28 mouse cellular contexts compared by ENCODE assay signal in the genomic region with DNA sequence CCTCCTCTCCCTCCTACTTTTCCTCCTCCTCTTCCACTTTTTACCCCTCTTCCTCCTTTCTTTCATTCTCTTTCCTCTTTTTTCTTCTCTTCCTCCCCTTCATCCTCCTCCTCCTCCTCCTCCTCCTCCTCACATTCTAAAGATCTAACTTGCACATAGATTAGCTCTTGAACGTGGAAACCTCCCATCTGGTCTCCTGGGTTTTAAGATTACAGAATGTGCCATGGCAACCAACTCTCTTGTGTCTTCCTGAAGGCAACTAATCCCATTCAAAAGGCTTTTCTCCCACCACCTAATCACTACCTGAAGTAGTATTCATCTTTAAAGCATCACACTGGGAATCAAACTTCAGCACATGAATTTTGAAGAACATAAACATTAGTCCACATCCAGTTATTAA.
A peak's percentile ranks its signal among the peaks of the same experiment; 100 is the strongest.
DNase-seq lines count a peak whose midpoint lies in the region; ATAC-seq and TF ChIP-seq lines count a peak whose summit lies in the region.
"Had no signal": no experiment of that assay in that cellular context is flagged by ENCODE, and none has a peak within 500 bp of the region (broad histone marks: within the 10 kb centered on the region; RNA-seq: fewer than 3 reads in every experiment).

No protein-coding gene starts in this region.

- no peaks in the 10 kb centered on the region for H3K9me3 ChIP-seq in midbrain, embryonic 11.5 days (ENCODE audit: control insufficient read depth, low read length)
- H3K9me3 ChIP-seq in midbrain, embryonic 10.5 days (replicated peaks): no peaks in the 10 kb centered on the region
- H3K9me3 ChIP-seq in liver, embryonic 15.5 days (replicated peaks): no peaks in the 10 kb centered on the region
- H3K9me3 ChIP-seq: embryonic facial prominence, embryonic 10.5 days; embryonic facial prominence, embryonic 13.5 days; heart, embryonic 12.5 days; heart, embryonic 15.5 days; hindbrain, embryonic 10.5 days; hindbrain, embryonic 13.5 days had no signal

- no peak for TF ChIP-seq CTCF in olfactory bulb, adult 2 months (IDR thresholded peaks at IDR 0.05; ENCODE audit: insufficient read depth, low read depth, low read length)

- H3K9ac ChIP-seq in midbrain, embryonic 11.5 days (ENCODE audit: low read length): no peak overlapping the region
- H3K9ac ChIP-seq in liver, embryonic 15.5 days: no peak overlapping the region
- H3K9ac ChIP-seq: embryonic facial prominence, embryonic 13.5 days; forebrain, postnatal 0 days; heart, embryonic 12.5 days; heart, embryonic 15.5 days; hindbrain, embryonic 13.5 days had no signal

- H3K4me2 ChIP-seq in midbrain, embryonic 11.5 days: no peak overlapping the region
- H3K4me2 ChIP-seq in liver, embryonic 15.5 days: peak overlapping the region; percentile 40
- H3K4me2 ChIP-seq: embryonic facial prominence, embryonic 13.5 days; heart, embryonic 12.5 days; heart, embryonic 15.5 days; hindbrain, embryonic 13.5 days had no signal

- DNase-seq in midbrain, embryonic 11.5 days (ENCODE audit: low spot score, missing footprints): peak; percentile 35
- no peak for DNase-seq in midbrain, embryonic 10.5 days (ENCODE audit: low spot score)
- no peak for DNase-seq in heart, adult 18-20 months
- no peak for DNase-seq in left cerebral cortex, adult 18-20 months (ENCODE audit: low spot score in 2 of 2)
- DNase-seq: adrenal gland, adult 2 months; adrenal gland, postnatal 25 days; cerebellum, adult 11-12 months; cerebellum, adult 8-10 months; cerebellum, postnatal 10 days; cerebellum, postnatal 36 days; embryo, embryonic 11 days; forebrain, postnatal 0 days; gastrocnemius, adult 2 months; gastrocnemius, postnatal 14 days; heart, postnatal 10 days; heart, postnatal 36 days had no signal

- 6% methylated on average over 1 of the region's 1 CpGs for WGBS in midbrain, embryonic 11.5 days
- 25% methylated on average over 1 of the region's 1 CpGs for WGBS in midbrain, embryonic 10.5 days
- 3% methylated on average over 1 of the region's 1 CpGs for WGBS in liver, embryonic 15.5 days (ENCODE audit: insufficient replicate concordance)
- 54% methylated on average over 1 of the region's 1 CpGs for WGBS in olfactory bulb, adult 2 months

- H3K27ac ChIP-seq in midbrain, embryonic 11.5 days (ENCODE audit: low read depth, low read length): no peak overlapping the region
- no peak overlapping the region for H3K27ac ChIP-seq in midbrain, embryonic 10.5 days (replicated peaks)
- 0 out of 2 replicates have a peak overlapping the region, but pooled peaks have one; percentile 55 for H3K27ac ChIP-seq in liver, embryonic 15.5 days (replicated peaks)
- H3K27ac ChIP-seq in olfactory bulb, adult 2 months (ENCODE audit: insufficient read depth, low read depth, low read length): 0 out of 2 replicates have a peak overlapping the region, but pooled peaks have one; percentile 1
- H3K27ac ChIP-seq: embryonic facial prominence, embryonic 10.5 days; embryonic facial prominence, embryonic 13.5 days; gastrocnemius, adult 2 months; heart, embryonic 15.5 days; hindbrain, embryonic 10.5 days; hindbrain, embryonic 13.5 days had no signal

- no peaks in the 10 kb centered on the region for H3K36me3 ChIP-seq in midbrain, embryonic 11.5 days (ENCODE audit: control insufficient read depth, insufficient read depth, low read length)
- no peaks in the 10 kb centered on the region for H3K36me3 ChIP-seq in midbrain, embryonic 10.5 days
- no peaks in the 10 kb centered on the region for H3K36me3 ChIP-seq in liver, embryonic 15.5 days (replicated peaks)
- H3K36me3 ChIP-seq: embryonic facial prominence, embryonic 10.5 days; embryonic facial prominence, embryonic 13.5 days; heart, embryonic 12.5 days; heart, embryonic 15.5 days; hindbrain, embryonic 10.5 days; hindbrain, embryonic 13.5 days had no signal

- no peaks in the 10 kb centered on the region for H3K27me3 ChIP-seq in midbrain, embryonic 11.5 days (ENCODE audit: control insufficient read depth, insufficient read depth, low read length)
- H3K27me3 ChIP-seq in midbrain, embryonic 10.5 days (ENCODE audit: low read depth, poor library complexity, severe bottlenecking): no peaks in the 10 kb centered on the region
- no peaks in the 10 kb centered on the region for H3K27me3 ChIP-seq in liver, embryonic 15.5 days
- H3K27me3 ChIP-seq: embryonic facial prominence, embryonic 13.5 days; heart, embryonic 12.5 days; heart, embryonic 15.5 days; hindbrain, embryonic 13.5 days had no signal

- H3K4me1 ChIP-seq in midbrain, embryonic 11.5 days (ENCODE audit: control insufficient read depth, insufficient read depth, low read length): no peaks in the 10 kb centered on the region
- peaks cover 5% of the 10 kb centered on the region for H3K4me1 ChIP-seq in midbrain, embryonic 10.5 days
- peaks cover 54% of the 10 kb centered on the region for H3K4me1 ChIP-seq in liver, embryonic 15.5 days (replicated peaks)
- peaks cover 9% of the 10 kb centered on the region for H3K4me1 ChIP-seq in olfactory bulb, adult 2 months (ENCODE audit: control insufficient read depth, insufficient read depth, low read length)
- H3K4me1 ChIP-seq: embryonic facial prominence, embryonic 10.5 days; hindbrain, embryonic 10.5 days had no signal

- no peak for ATAC-seq in midbrain, embryonic 11.5 days (ENCODE audit: low FRiP score)
- ATAC-seq in erythroid progenitor cell, adult 5-6 weeks (replicated peaks; ENCODE audit: low FRiP score, poor library complexity, severe bottlenecking): peak; percentile 87
- ATAC-seq in liver, embryonic 15.5 days (ENCODE audit: insufficient read depth): peak; percentile 61
- ATAC-seq: CD4-positive, CD25-positive, alpha-beta regulatory T cell, adult 4 months; forebrain, embryonic 14.5 days; forebrain, postnatal 0 days; hindbrain, embryonic 16.5 days had no signal

- TF ChIP-seq POLR2A in olfactory bulb, adult 2 months (IDR thresholded peaks at IDR 0.05; ENCODE audit: insufficient read depth, low read depth, low read length): no peak

- H3K4me3 ChIP-seq in midbrain, embryonic 11.5 days (ENCODE audit: low read depth, low read length): no peak overlapping the region
- no peak overlapping the region for H3K4me3 ChIP-seq in midbrain, embryonic 10.5 days
- H3K4me3 ChIP-seq in liver, embryonic 15.5 days (replicated peaks): no peak overlapping the region
- no peak overlapping the region for H3K4me3 ChIP-seq in olfactory bulb, adult 2 months (ENCODE audit: insufficient read depth, low read depth, low read length)
- H3K4me3 ChIP-seq: embryonic facial prominence, embryonic 10.5 days; embryonic facial prominence, embryonic 13.5 days; gastrocnemius, adult 2 months; heart, embryonic 12.5 days; heart, embryonic 15.5 days; hindbrain, embryonic 10.5 days; hindbrain, embryonic 13.5 days had no signal

Comparison
In these comparisons a context has a peak if more than half of its experiments do, and no peak if none do; other contexts are left out.
1. H3K27ac ChIP-seq: peak in liver, embryonic 15.5 days (single experiment) and olfactory bulb, adult 2 months (single experiment); none in midbrain, embryonic 11.5 days (single experiment) and midbrain, embryonic 10.5 days (single experiment).